Mouse (Mus musculus) cerebellum, adult 2 months (tissue): Measurements from ENCODE around the gene Usp7.

Experiments used
- CTCF ChIP-seq: fragments of 200-500 bp; IDR thresholded peaks from 2 replicates; pipeline ENCODE4 v1.5.1; 2011; ENCODE audit warnings: low read depth, mild to moderate bottlenecking, control low read depth, low read length, moderate library complexity, borderline replicate concordance; ENCODE audit not compliant: insufficient read depth
- POLR2A ChIP-seq: fragments of 200-500 bp; IDR thresholded peaks from 2 replicates; pipeline ENCODE4 v1.6.1; 2011; ENCODE audit warnings: low read length, control low read depth, borderline replicate concordance; ENCODE audit not compliant: insufficient read depth

GRCm38 (mm10) chr16:8768071-8768470, 24.0 kb downstream of the Usp7 start:
- no peak for TF ChIP-seq CTCF
- TF ChIP-seq POLR2A: no peak
